ENCODE assay signal across 17 mouse cellular contexts in the genomic region with DNA sequence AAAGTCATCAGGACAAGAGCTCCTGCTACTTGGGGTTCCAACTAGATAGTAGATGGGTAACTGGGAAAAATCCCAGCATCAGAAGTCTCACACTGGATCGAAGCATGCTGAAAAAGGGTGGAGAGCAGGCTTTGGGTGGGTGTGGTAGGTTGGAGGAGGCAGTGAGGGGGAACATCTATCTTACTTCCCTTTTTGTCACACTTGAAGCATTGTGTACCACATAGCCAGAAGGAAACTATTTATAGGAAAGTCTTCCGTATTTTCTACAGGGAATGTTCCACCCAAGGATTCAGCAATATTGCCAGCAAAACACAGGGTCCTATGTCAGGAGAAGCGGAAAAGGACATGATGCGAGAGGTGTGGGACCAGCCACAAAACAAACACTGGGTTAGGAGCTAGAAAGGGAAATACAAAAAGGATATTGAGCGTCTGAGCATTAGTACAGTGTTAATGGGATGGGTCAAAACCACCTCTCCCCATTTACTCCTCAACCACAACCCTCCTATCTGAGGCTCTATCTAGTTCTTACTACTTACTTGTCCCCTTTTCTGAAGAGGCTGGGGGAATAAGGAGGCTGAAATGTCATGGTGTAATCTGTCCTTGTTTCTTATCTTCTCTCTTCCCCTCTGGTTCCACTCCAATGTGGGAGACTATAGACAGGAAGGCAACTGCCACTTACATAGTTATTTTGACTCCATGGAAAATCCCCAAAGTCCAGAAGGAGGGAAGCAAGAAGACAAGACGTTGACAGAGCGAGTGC. TPM values are rescaled to one million over a fixed set of nuclear protein-coding genes. Genes with fewer than 3 reads are reported as not detected.
DNase-seq lines count a peak whose midpoint lies in the region; ATAC-seq lines count a peak whose summit lies in the region.
"Had no signal": no experiment of that assay in that cellular context is flagged by ENCODE, and none has a peak within 500 bp of the region (broad histone marks: within the 10 kb centered on the region; RNA-seq: fewer than 3 reads in every experiment).

No protein-coding gene starts in this region.

- no peak overlapping the region for H3K4me2 ChIP-seq in heart, embryonic 14.5 days (ENCODE audit: low read length)
- no peak overlapping the region for H3K4me2 ChIP-seq in heart, embryonic 11.5 days
- H3K4me2 ChIP-seq: embryonic facial prominence, embryonic 13.5 days; lung, embryonic 14.5 days; neural tube, embryonic 12.5 days had no signal

- WGBS in heart, embryonic 14.5 days = 55% methylated on average over 7 of the region's 7 CpGs
- WGBS in heart, embryonic 11.5 days (ENCODE audit: insufficient replicate concordance) = 54% methylated on average over 7 of the region's 7 CpGs

- H3K27ac ChIP-seq in heart, embryonic 14.5 days (replicated peaks in 1 of 2; ENCODE audit: control insufficient read depth in 1 of 2, insufficient read depth in 1 of 2, low read depth in 2 of 2, low read length in 2 of 2) = peak overlapping the region; percentile 24 to 33
- H3K27ac ChIP-seq in heart, embryonic 11.5 days (ENCODE audit: low read depth, low read length) = no peak overlapping the region
- peak overlapping the region; percentile 56 for H3K27ac ChIP-seq in brown adipose tissue, adult 24 weeks (replicated peaks; ENCODE audit: low read depth, low read length)
- H3K27ac ChIP-seq: embryonic facial prominence, embryonic 13.5 days; neural tube, embryonic 12.5 days had no signal

- ATAC-seq in heart, embryonic 14.5 days (ENCODE audit: insufficient number of reproducible peaks, insufficient read depth, low FRiP score, low read depth) = no peak
- no peak for ATAC-seq in heart, embryonic 11.5 days (replicated peaks; ENCODE audit: insufficient number of reproducible peaks, low FRiP score, low TSS enrichment)
- ATAC-seq: forebrain, postnatal 0 days had no signal

- H3K4me1 ChIP-seq in heart, embryonic 14.5 days (ENCODE audit: control insufficient read depth in 2 of 2, insufficient read depth in 2 of 2, low read length in 2 of 2) = peaks cover 4 to 15% of the 10 kb centered on the region in 2 experiments; a peak in 3 of 4 replicates
- H3K4me1 ChIP-seq in heart, embryonic 11.5 days (ENCODE audit: control insufficient read depth, insufficient read depth, low read length) = peaks cover 2% of the 10 kb centered on the region; the same call in 1 of the 2 replicates
- no peaks in the 10 kb centered on the region; the same call in 1 of the 2 replicates for H3K4me1 ChIP-seq in brown adipose tissue, adult 24 weeks (ENCODE audit: control insufficient read depth, insufficient read depth, insufficient read length, low read length)
- H3K4me1 ChIP-seq: embryonic facial prominence, embryonic 13.5 days; neural tube, embryonic 12.5 days had no signal

- no peak overlapping the region for H3K9ac ChIP-seq in heart, embryonic 14.5 days (ENCODE audit: low read length)
- no peak overlapping the region for H3K9ac ChIP-seq in heart, embryonic 11.5 days (ENCODE audit: low read depth, low read length)
- H3K9ac ChIP-seq: embryonic facial prominence, embryonic 13.5 days; forebrain, postnatal 0 days; lung, embryonic 14.5 days; neural tube, embryonic 12.5 days had no signal

- no peak overlapping the region for H3K4me3 ChIP-seq in heart, embryonic 14.5 days (ENCODE audit: control insufficient read depth in 1 of 2, insufficient read depth in 1 of 2, low read depth in 1 of 2, low read length in 2 of 2)
- H3K4me3 ChIP-seq in heart, embryonic 11.5 days (ENCODE audit: low read depth, low read length) = no peak overlapping the region
- no peak overlapping the region for H3K4me3 ChIP-seq in brown adipose tissue, adult 24 weeks (ENCODE audit: insufficient read depth, low read depth, low read length)
- H3K4me3 ChIP-seq: embryonic facial prominence, embryonic 13.5 days; neural tube, embryonic 12.5 days had no signal

- peak; percentile 43 for DNase-seq in lung, postnatal 36 days
- DNase-seq in lung, postnatal 4 days = no peak
- DNase-seq in left cerebral cortex, adult 9 months (ENCODE audit: low spot score in 2 of 2) = no peak
- DNase-seq in right cerebral cortex, postnatal 36 days (ENCODE audit: low spot score in 2 of 2) = no peak
- DNase-seq: adrenal gland, adult 2 months; forebrain, postnatal 0 days; gastrocnemius, postnatal 25 days; kidney, postnatal 4 days; layer of hippocampus, postnatal 36 days; liver; lung, embryonic 14.5 days; thymus, postnatal 25 days had no signal

- H3K36me3 ChIP-seq in heart, embryonic 14.5 days (ENCODE audit: control insufficient read depth, insufficient read depth, low read length) = no peaks in the 10 kb centered on the region
- H3K36me3 ChIP-seq in heart, embryonic 11.5 days (ENCODE audit: control insufficient read depth, insufficient read depth, low read length) = no peaks in the 10 kb centered on the region
- H3K36me3 ChIP-seq: embryonic facial prominence, embryonic 13.5 days; neural tube, embryonic 12.5 days had no signal

- no peaks in the 10 kb centered on the region for H3K27me3 ChIP-seq in heart, embryonic 14.5 days (ENCODE audit: control insufficient read depth, insufficient read depth, low read length)
- peaks cover 2% of the 10 kb centered on the region; the same call in 1 of the 2 replicates for H3K27me3 ChIP-seq in heart, embryonic 11.5 days (ENCODE audit: control insufficient read depth, insufficient read depth, low read length)
- H3K27me3 ChIP-seq: neural tube, embryonic 12.5 days had no signal

- H3K9me3 ChIP-seq in heart, embryonic 14.5 days (ENCODE audit: control insufficient read depth, low read length) = no peaks in the 10 kb centered on the region
- no peaks in the 10 kb centered on the region for H3K9me3 ChIP-seq in heart, embryonic 11.5 days (replicated peaks; ENCODE audit: control insufficient read depth, low read length)
- H3K9me3 ChIP-seq: embryonic facial prominence, embryonic 13.5 days; neural tube, embryonic 12.5 days had no signal

RNA-seq across cellular contexts. Expression of a gene that starts 52.6 kb away (rescaled TPM):
- 209 and 227 TPM in 2 replicates for polyA plus RNA-seq in heart, embryonic 14.5 days (2014; fragmentation: Nextera tagmentation; extraction: Ambion mirVana)
- 184 and 203 TPM in 2 replicates for polyA plus RNA-seq in heart, embryonic 11.5 days (2014; fragmentation: Nextera tagmentation; extraction: Ambion mirVana)
- polyA plus RNA-seq in brown adipose tissue, adult 24 weeks (2012; ENCODE audit: insufficient read depth, insufficient read length, missing spikeins) = 38.4 and 73.3 TPM in 2 replicates
